Mouse (Mus musculus): ENCODE data around the gene C530008M17Rik.

DNA sequence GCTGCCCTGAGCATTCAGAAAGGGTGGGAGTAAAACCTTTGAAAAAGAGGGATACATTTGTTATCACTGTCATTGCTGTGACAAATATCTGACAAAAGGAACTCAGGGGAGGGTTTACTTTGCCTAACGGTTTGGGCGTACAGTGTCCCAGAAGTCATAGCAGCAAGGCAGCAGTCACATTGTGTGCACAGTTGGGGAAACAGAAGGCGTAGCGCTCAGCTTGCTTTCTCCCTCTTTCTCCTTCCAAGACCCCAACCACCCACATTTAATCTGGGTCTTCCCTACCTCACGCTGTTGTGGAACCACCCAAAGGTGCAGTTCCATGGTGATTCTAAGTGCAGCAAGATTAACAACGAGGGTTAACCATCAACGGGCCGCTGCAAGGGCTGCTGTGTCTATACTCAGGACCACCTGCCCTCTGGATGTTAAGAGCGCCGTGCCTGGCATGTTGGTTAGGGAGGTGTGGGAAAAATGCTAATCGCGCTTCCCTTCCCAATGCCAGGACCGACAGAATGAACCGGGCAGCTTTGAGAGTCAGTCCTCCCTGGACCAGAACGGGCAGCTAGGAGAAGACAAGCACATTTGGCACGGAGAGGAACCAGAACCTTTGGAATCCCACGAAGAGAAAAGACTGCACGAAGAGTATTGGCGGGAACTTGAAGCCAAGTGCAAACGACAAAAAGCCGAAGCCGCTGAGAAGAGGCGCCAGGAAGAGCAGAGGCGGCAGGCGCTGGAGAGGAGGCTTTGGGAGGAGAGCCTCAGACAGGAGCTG, 199.7 kb downstream of the C530008M17Rik start:
- TF ChIP-seq POLR2A (IDR thresholded peaks at IDR 0.05; ENCODE audit: low read depth, low read length) (no peak), CTCF (conservative IDR thresholded peaks at IDR 0.05; ENCODE audit: insufficient read depth, insufficient read length, low read depth, low read length) (no peak)
